Mouse (Mus musculus) 3134 (cell line): ENCODE data around the gene Hoxd4.

Experiments used
- DNase-seq: peaks from one replicate; pipeline ENCODE4 v3.0.0-alpha.2; 2011; ENCODE audit warnings: low spot score; ENCODE audit not compliant: insufficient read length; ENCODE audit errors: extremely low read depth

Gene Hoxd4

GRCm38 (mm10) chr2:74711721-74712621 lies at the start of gene Hoxd4, which contains the start of gene Hoxd3:
Gene Hoxd4, plus strand, starts transcription at chr2:74711929.
Gene Hoxd3, plus strand, starts transcription at chr2:74711927.
- DNase-seq = no peak

GRCm38 (mm10) chr2:74663291-74663925 lies 48.3 kb upstream of the Hoxd4 start:
- peak; percentile 40 for DNase-seq

- DNase-seq = no peak
Observed at GRCm38 (mm10) chr2:74666411-74666810, 45.3 kb upstream of the Hoxd4 start.

- DNase-seq = no peak
Observed at GRCm38 (mm10) chr2:74667191-74667841, 44.4 kb upstream of the Hoxd4 start.

- no peak for DNase-seq
Observed at GRCm38 (mm10) chr2:74667842-74668357, 43.8 kb upstream of the Hoxd4 start, which contains the start of gene Hoxd13. Gene Hoxd13, plus strand, starts transcription at chr2:74668310.

- DNase-seq = no peak
Observed at GRCm38 (mm10) chr2:74668370-74669229, 43.1 kb upstream of the Hoxd4 start.

GRCm38 (mm10) chr2:74669230-74669578 lies 42.5 kb upstream of the Hoxd4 start:
- no peak for DNase-seq

GRCm38 (mm10) chr2:74669650-74670235 lies 42.0 kb upstream of the Hoxd4 start:
- no peak for DNase-seq

- no peak for DNase-seq
Observed at GRCm38 (mm10) chr2:74670632-74671188, 41.0 kb upstream of the Hoxd4 start.

GRCm38 (mm10) chr2:74671847-74672246 lies 39.9 kb upstream of the Hoxd4 start:
- no peak for DNase-seq

- DNase-seq = peak; percentile 74
Observed at GRCm38 (mm10) chr2:74672481-74673362, 39.0 kb upstream of the Hoxd4 start.

GRCm38 (mm10) chr2:74673835-74674425 lies 37.8 kb upstream of the Hoxd4 start:
- no peak for DNase-seq

GRCm38 (mm10) chr2:74674881-74675665 lies 36.7 kb upstream of the Hoxd4 start, which contains the start of gene Hoxd12:
Gene Hoxd12, plus strand, starts transcription at chr2:74675013.
- no peak for DNase-seq

- no peak for DNase-seq
Observed at GRCm38 (mm10) chr2:74675666-74676282, 36.0 kb upstream of the Hoxd4 start.

- DNase-seq = no peak
Observed at GRCm38 (mm10) chr2:74676376-74677052, 35.2 kb upstream of the Hoxd4 start.

- DNase-seq = no peak
Observed at GRCm38 (mm10) chr2:74677106-74677505, 34.6 kb upstream of the Hoxd4 start.
